Mouse (Mus musculus): ENCODE results near the gene Dmac1. TPM values are rescaled to one million over a fixed set of nuclear protein-coding genes. Genes with fewer than 3 reads are reported as not detected.
"Not testable (repeated sequence)": the region's sequence is repeated elsewhere in the genome, so short reads cannot be mapped to it uniquely, and the experiment has no call there.

The Dmac1 gene
- 10 to 100 TPM; 49.2 to 53.4 TPM for total RNA-seq (2021)

GRCm38 (mm10) chr4:75278197-75279175 lies at the start of gene Dmac1:
Gene Dmac1, minus strand, starts transcription at chr4:75278305.
- intact Hi-C loops (cut with DNase I): no loop called here

GRCm38 (mm10) chr4:75315431-75315830 lies 37.3 kb upstream of the Dmac1 start:
- no peak for DNase-seq
- intact Hi-C loops (cut with DNase I): no loop called here

More at GRCm38 (mm10) chr4:75278197-75279175, at the start of gene Dmac1:
- DNase-seq: peak; percentile 92

- DNase-seq: no peak
- intact Hi-C loops (cut with DNase I): no loop called here
Measured at GRCm38 (mm10) chr4:75315007-75315406, 36.9 kb upstream of the Dmac1 start.

GRCm38 (mm10) chr4:75311918-75312317 lies 33.8 kb upstream of the Dmac1 start:
- intact Hi-C loops (cut with DNase I): no loop called here
- no peak for DNase-seq

GRCm38 (mm10) chr4:75311305-75311704 lies 33.2 kb upstream of the Dmac1 start:
- intact Hi-C loops (cut with DNase I): no loop called here
- DNase-seq: no peak

- intact Hi-C loops (cut with DNase I): no loop called here
- no peak for DNase-seq
Measured at GRCm38 (mm10) chr4:75300205-75300972, 22.3 kb upstream of the Dmac1 start.

GRCm38 (mm10) chr4:75292315-75292714 lies 14.2 kb upstream of the Dmac1 start:
- intact Hi-C loops (cut with DNase I): no loop called here
- DNase-seq: no peak

GRCm38 (mm10) chr4:75291142-75291541 lies 13.0 kb upstream of the Dmac1 start:
- intact Hi-C loops (cut with DNase I): no loop called here
- DNase-seq: no peak

- no peak for DNase-seq
- intact Hi-C loops (cut with DNase I): no loop called here
Measured at GRCm38 (mm10) chr4:75277467-75278196, 473 bp downstream of the Dmac1 start.

- no peak for DNase-seq
- intact Hi-C loops (cut with DNase I): no loop called here
Measured at GRCm38 (mm10) chr4:75275737-75276136, 2.4 kb downstream of the Dmac1 start.

- DNase-seq: no peak
- intact Hi-C loops (cut with DNase I): no loop called here
Measured at GRCm38 (mm10) chr4:75267866-75268265, 10.2 kb downstream of the Dmac1 start.

- intact Hi-C loops (cut with DNase I): no loop called here
- no peak for DNase-seq
Measured at GRCm38 (mm10) chr4:75266773-75267550, 11.1 kb downstream of the Dmac1 start.

- intact Hi-C loops (cut with DNase I): no loop called here
- no peak for DNase-seq
Measured at GRCm38 (mm10) chr4:75264219-75264618, 13.9 kb downstream of the Dmac1 start.

GRCm38 (mm10) chr4:75263556-75264129 lies 14.5 kb downstream of the Dmac1 start:
- intact Hi-C loops (cut with DNase I): no loop called here
- peak; percentile 27 for DNase-seq

- DNase-seq: no peak
- intact Hi-C loops (cut with DNase I): no loop called here
Measured at GRCm38 (mm10) chr4:75262423-75262822, 15.7 kb downstream of the Dmac1 start.

GRCm38 (mm10) chr4:75260156-75260555 lies 17.9 kb downstream of the Dmac1 start:
- intact Hi-C loops (cut with DNase I): no loop called here
- no peak for DNase-seq

- DNase-seq: no peak
- intact Hi-C loops (cut with DNase I): no loop called here
Measured at GRCm38 (mm10) chr4:75259447-75259846, 18.7 kb downstream of the Dmac1 start.

GRCm38 (mm10) chr4:75234602-75235001 lies 43.5 kb downstream of the Dmac1 start:
- DNase-seq; intact Hi-C loops (cut with DNase I): not testable (repeated sequence)

All from left cerebral cortex, postnatal 4 days (tissue).